Mouse (Mus musculus) cerebellum, adult 2 months (tissue): ENCODE results near the gene Rin3. TPM values are rescaled to one million over a fixed set of nuclear protein-coding genes. Genes with fewer than 3 reads are reported as not detected.
A peak's percentile ranks its signal among the peaks of the same experiment; 100 is the strongest.

Experiments
- DNase-seq, 2 experiments: peaks; one replicate each; pipeline ENCODE4 v3.0.0; 2021
- H3K27ac ChIP-seq: fragments of 200-500 bp; 2 replicates; pipeline ENCODE4 v1.5.1; 2012; ENCODE audit warnings: low read length, control low read depth, inconsistent platforms; ENCODE audit not compliant: insufficient read depth
- H3K27me3 ChIP-seq: fragments of 200-500 bp; 2 replicates; pipeline ENCODE4 v1.6.1; 2012; ENCODE audit warnings: inconsistent platforms, mild to moderate bottlenecking, low read length, moderate library complexity; ENCODE audit not compliant: control insufficient read depth, insufficient read depth
- H3K4me1 ChIP-seq: fragments of 200-500 bp; 2 replicates; pipeline ENCODE4 v1.6.1; 2011; ENCODE audit warnings: low read length; ENCODE audit not compliant: control insufficient read depth, insufficient read depth
- H3K4me3 ChIP-seq: fragments of 200-500 bp; replicated peaks from 2 replicates; pipeline ENCODE3; 2011; ENCODE audit warnings: mild to moderate bottlenecking, low read depth, low read length, control low read depth; ENCODE audit not compliant: insufficient read depth
- CTCF ChIP-seq: fragments of 200-500 bp; IDR thresholded peaks from 2 replicates; pipeline ENCODE4 v1.5.1; 2011; ENCODE audit warnings: low read depth, mild to moderate bottlenecking, control low read depth, low read length, moderate library complexity, borderline replicate concordance; ENCODE audit not compliant: insufficient read depth
- POLR2A ChIP-seq: fragments of 200-500 bp; IDR thresholded peaks from 2 replicates; pipeline ENCODE4 v1.6.1; 2011; ENCODE audit warnings: low read length, control low read depth, borderline replicate concordance; ENCODE audit not compliant: insufficient read depth
- WGBS: fragments of 180-500 bp; shearing (Covaris S2); methylation state at CpG from one replicate; pipeline ENCODE4 v1.1.7; 2018; 5-methylcytosine and 5-hydroxymethylcytosine counted together
- polyA plus RNA-seq: library from polyadenylated mRNA; depleted of rRNA; stranded (reverse); fragments of >200 nt; gene quantifications from 2 replicates; pipeline ENCODE4 v1.2.3, GENCODE M21; 2012

Rin3 gene
- polyA plus RNA-seq, 1 experiment: 1.2 TPM

DNA sequence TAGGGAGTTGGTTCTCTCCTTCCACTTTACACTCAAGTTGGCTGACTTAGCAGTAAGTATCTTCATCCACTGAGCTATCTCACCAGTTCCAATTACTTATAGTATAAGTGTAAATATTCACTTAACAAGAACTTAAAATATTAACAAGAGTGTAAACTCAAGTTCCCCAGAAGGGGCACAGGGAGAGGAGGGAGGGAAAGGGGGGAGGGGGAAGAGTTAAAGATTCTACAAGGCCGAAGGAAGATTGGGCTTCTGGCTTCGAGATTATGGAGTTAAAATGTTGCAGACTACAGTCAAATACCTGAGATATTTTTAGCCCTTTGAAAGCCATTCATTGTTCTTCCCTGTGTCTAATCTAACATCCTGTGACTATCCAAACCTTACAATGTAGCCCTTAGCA is 141.6 kb downstream of the Rin3 start:
- Histone ChIP-seq H3K27ac (no peak overlapping the region), H3K4me1 (peaks cover 14% of the 10 kb centered on the region), H3K27me3 (no peaks in the 10 kb centered on the region), H3K4me3 (no peak overlapping the region)
- no peak for DNase-seq
- WGBS: 83% methylated on average over 2 of the region's 2 CpGs
- TF ChIP-seq CTCF (no peak), POLR2A (no peak)

DNA sequence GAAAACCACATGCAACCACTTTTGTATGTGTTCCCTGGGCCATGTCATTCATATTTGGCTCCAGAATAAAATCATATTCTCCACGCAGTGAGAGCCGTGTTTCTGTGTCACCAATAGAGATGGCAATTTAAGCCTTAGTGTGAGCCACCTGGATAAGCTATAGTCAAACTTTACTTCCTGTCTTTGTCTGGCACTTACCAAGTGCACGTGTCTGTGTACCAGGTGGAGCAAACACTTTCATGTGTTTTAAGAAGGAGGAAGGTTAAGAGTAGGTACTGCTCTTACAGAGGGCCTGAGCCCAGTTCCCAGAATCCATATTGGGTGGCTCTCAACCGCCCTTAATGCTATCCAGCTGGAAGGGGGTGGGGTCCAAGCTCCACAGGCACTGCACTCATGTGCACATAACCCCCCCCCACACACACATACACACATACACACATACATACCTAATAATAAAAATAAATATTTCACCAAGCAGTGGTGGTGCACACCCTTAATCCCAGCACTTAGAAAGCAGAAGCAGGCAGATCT is 142.3 kb downstream of the Rin3 start:
- TF ChIP-seq POLR2A (no peak), CTCF (no peak)
- Histone ChIP-seq H3K4me3 (no peak overlapping the region), H3K27me3 (no peaks in the 10 kb centered on the region), H3K27ac (no peak overlapping the region), H3K4me1 (peaks cover 11% of the 10 kb centered on the region)
- 75% methylated on average over 4 of the region's 4 CpGs for WGBS
- no peak for DNase-seq

DNA sequence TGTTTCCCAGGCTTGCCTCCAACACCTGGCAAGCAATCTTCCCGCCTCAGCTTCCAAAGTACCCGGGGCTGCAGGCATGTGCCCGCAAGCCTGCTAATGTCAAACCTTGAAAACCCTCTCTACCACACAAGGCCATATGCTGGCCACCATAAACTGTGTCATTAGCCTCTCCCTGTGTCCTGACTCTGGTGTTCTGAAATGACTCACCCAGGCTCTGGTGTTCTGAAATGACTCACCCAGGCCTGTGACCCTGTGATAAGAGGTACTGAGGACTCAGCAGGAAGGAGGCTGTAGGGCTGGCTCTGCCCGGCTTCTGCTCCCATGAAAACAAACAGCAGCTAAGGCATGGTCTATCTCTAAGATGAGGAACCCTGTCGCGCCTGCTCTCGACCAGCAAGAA is 143.4 kb downstream of the Rin3 start:
- WGBS: 81% methylated on average over 7 of the region's 7 CpGs
- no peaks in the 10 kb centered on the region for H3K27me3 ChIP-seq
- no peak overlapping the region for H3K4me3 ChIP-seq
- H3K27ac ChIP-seq: no peak overlapping the region
- TF ChIP-seq POLR2A (no peak), CTCF (no peak)
- no peak for DNase-seq
- H3K4me1 ChIP-seq: peaks cover 7% of the 10 kb centered on the region

DNA sequence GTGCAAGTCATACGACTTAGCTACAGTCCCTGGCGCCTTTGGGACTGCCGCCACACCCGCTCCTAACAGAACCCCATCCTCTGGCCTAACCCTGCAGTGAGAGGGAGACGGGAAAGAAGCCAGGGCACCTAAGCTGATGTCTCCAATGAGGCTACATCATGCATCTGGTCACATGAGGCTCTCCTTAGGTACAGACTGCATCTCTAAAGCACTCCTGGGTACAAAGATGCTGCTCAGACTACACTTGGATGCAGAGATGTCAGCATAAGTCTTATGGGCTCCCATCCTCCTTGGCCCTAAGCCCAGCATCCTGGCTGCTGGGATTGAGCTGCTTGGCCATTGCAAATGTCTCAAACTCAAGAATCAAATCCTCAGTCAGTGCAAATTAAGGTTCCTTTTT is 146.8 kb downstream of the Rin3 start:
- no peak for DNase-seq
- no peak overlapping the region for H3K27ac ChIP-seq
- peaks cover 7% of the 10 kb centered on the region for H3K4me1 ChIP-seq
- 78% methylated on average over 5 of the region's 5 CpGs for WGBS
- H3K27me3 ChIP-seq: no peaks in the 10 kb centered on the region
- no peak overlapping the region for H3K4me3 ChIP-seq
- TF ChIP-seq CTCF (no peak), POLR2A (no peak)

DNA sequence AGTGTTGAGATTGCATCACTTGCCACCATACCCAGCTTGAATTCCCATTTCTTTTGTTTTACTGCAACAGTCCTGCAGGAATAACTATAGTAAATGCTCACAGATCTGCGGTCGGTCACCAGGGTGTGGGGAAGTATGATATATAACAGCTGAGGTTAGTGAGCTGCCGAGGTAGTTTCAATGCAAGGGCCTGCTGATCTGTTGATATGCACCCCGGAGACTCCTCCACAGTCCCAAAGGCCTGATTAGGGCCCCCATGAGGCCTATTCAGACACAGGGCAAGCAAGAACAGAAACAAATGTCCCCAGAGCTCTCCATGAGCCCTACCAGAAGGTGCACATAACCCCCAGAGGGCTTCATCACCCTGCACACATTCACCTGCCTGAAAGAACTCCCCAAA is 147.4 kb downstream of the Rin3 start:
- Histone ChIP-seq H3K4me3 (no peak overlapping the region), H3K27ac (no peak overlapping the region), H3K4me1 (peaks cover 7% of the 10 kb centered on the region), H3K27me3 (no peaks in the 10 kb centered on the region)
- DNase-seq: no peak
- TF ChIP-seq POLR2A: no peak
- no peak for TF ChIP-seq CTCF
- 86% methylated on average over 4 of the region's 4 CpGs for WGBS

DNA sequence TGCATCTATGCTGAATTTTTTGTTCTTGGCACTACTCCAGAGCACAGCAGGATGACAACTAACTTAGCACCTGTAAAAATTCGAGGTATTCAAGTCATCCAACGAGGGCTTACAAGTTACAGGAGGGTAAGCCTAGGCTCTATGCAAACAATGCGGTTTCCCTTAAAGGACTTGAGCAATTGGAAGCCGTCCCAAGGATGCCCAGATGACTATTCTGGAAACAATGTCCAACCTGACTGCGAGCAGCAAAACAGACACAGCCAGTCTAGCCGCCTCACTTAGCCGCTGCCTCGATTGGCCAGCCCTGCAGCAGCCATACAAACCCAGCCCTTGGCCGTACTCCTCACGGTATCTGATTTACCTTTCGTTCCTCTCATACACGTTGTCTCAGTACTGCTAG is 149.4 kb downstream of the Rin3 start:
- H3K27ac ChIP-seq: no peak overlapping the region
- no peak for DNase-seq
- WGBS: 48% methylated on average over 12 of the region's 12 CpGs
- H3K4me3 ChIP-seq: no peak overlapping the region
- H3K27me3 ChIP-seq: no peaks in the 10 kb centered on the region
- TF ChIP-seq CTCF (no peak), POLR2A (no peak)
- peaks cover 10% of the 10 kb centered on the region for H3K4me1 ChIP-seq

DNA sequence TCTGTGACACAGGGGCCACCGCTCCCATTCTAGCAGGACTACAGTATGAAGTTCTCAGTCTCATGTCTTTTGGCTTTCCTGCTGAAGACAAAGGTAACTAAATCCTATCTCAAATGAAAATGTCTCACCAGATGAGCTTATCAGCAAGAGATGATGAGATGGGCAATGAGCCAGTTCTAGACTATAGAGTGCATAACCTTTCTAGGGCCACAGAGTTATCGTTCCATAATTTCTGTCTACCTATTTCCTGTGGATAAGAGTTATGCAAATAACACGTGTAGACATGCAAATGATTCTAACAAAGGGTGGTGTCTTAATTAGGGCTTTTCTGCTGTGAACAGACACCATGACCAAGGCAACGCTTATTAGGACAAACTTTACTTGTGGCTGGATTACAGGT is 151.3 kb downstream of the Rin3 start:
- no peak for DNase-seq
- H3K27ac ChIP-seq: no peak overlapping the region
- H3K4me3 ChIP-seq: no peak overlapping the region
- TF ChIP-seq CTCF (no peak), POLR2A (no peak)
- 81% methylated on average over 4 of the region's 4 CpGs for WGBS
- peaks cover 17% of the 10 kb centered on the region for H3K4me1 ChIP-seq
- no peaks in the 10 kb centered on the region for H3K27me3 ChIP-seq

DNA sequence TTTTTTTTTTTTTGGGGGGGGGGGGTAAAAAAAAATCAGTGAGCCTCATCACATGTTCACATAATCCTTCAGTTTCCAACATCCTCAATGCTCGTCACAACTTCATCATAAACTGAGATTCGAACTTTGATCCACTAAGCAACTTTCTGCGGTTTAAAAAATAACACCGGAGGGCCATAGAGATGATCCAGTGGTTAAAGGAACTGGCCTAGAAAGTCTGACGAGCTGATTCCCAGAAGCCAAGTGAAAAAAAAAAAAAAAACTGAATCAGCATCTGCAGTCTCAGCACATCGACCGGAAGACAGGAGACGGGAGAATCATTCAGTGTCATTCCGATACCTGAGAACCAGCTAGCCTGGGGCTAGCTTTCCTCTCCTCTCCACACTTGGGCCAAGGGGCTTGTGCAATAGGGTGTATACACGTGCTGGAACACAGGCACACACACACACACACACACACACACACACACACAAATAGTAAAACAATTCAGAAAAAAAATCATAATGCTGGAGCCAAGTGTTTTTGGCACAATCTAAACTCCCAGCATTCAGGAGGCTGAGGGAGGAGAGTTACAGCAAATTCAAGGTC is 154.2 kb downstream of the Rin3 start:
- Histone ChIP-seq H3K27ac (peak overlapping the region; percentile 16; the same call in 1 of the 2 replicates), H3K4me3 (peak overlapping the region; percentile 29), H3K27me3 (no peaks in the 10 kb centered on the region), H3K4me1 (peaks cover 15% of the 10 kb centered on the region)
- WGBS: 45% methylated on average over 10 of the region's 10 CpGs
- TF ChIP-seq POLR2A (no peak), CTCF (no peak)
- no peak for DNase-seq
